In the genomic region with DNA sequence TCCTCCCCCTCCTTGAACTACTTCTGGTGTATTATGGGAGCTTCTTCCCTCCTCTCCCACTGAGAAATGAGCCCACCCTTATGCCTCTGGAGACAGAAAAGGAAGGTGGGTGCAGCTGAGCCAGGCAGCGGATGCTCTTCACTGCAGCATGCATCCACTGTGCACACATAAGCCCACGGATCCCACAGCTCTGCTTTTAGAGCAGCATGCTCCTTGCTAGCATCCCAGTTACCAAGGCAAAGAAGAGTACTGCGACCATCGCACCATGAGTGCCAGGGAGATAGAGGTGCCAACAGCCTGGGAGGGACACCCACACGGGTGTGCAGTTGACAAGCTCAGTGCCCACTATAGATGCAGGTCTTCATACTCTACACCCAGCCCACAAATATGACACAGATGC, we compare ENCODE assay signal across 20 mouse cellular contexts. TPM values are rescaled to one million over a fixed set of nuclear protein-coding genes. Genes with fewer than 3 reads are reported as not detected.
DNase-seq lines count a peak whose midpoint lies in the region; TF ChIP-seq lines count a peak whose summit lies in the region.
"Had no signal": no experiment of that assay in that cellular context is flagged by ENCODE, and none has a peak within 500 bp of the region (broad histone marks: within the 10 kb centered on the region; RNA-seq: fewer than 3 reads in every experiment).

No protein-coding gene starts in this region.

- H3K27ac ChIP-seq in layer of hippocampus, adult 2 months, result peak overlapping the region; percentile 82; the same call in 1 of the 2 replicates
- H3K27ac ChIP-seq in left cerebral cortex, adult 2 months, result peak overlapping the region; percentile 76
- H3K27ac ChIP-seq: embryonic facial prominence, embryonic 15.5 days; forebrain, embryonic 13.5 days; heart, adult 2 months; kidney, embryonic 15.5 days; liver, embryonic 15.5 days had no signal

- H3K4me3 ChIP-seq in layer of hippocampus, adult 2 months, result peak overlapping the region; percentile 80
- peak overlapping the region; percentile 77 for H3K4me3 ChIP-seq in left cerebral cortex, adult 2 months
- H3K4me3 ChIP-seq: embryonic facial prominence, embryonic 15.5 days; forebrain, embryonic 13.5 days; heart, adult 2 months; kidney, embryonic 15.5 days; liver, embryonic 15.5 days; megakaryocyte, embryonic 14.5 days had no signal

- no peak for TF ChIP-seq CTCF in layer of hippocampus, adult 2 months (conservative IDR thresholded peaks at IDR 0.05)
- no peak for TF ChIP-seq CTCF in left cerebral cortex, adult 2 months (IDR thresholded peaks at IDR 0.05)

- DNase-seq in layer of hippocampus, adult 2 months (ENCODE audit: low spot score in 2 of 2), result peak in 1 of 2 experiments; percentile 32
- no peak for DNase-seq in layer of hippocampus, adult 11-12 months (ENCODE audit: low spot score)
- peak; percentile 73 to 78 for DNase-seq in frontal cortex, adult 2 months (ENCODE audit: extremely low spot score in 1 of 2, low spot score in 1 of 2)
- DNase-seq in left cerebral cortex, adult 2 months (ENCODE audit: extremely low spot score in 1 of 2, low spot score in 2 of 2), result peak; percentile 55 to 56
- DNase-seq in right cerebral cortex, postnatal 10 days (ENCODE audit: low spot score in 2 of 2), result peak; percentile 64 to 71
- DNase-seq in lung, postnatal 10 days, result no peak
- no peak for DNase-seq in kidney, adult 18-20 months
- DNase-seq in ovary, adult 18-20 months (ENCODE audit: low spot score), result no peak
- DNase-seq: embryo, embryonic 11 days; heart, adult 2 months; lung, postnatal 14 days; thymus, adult 18-20 months had no signal

- intact Hi-C loops in left cerebral cortex, adult 2 months (cut with DNase I), result no loop called here

RNA-seq across cellular contexts. Expression of a gene that starts 2.4 kb away (rescaled TPM):
- total RNA-seq in layer of hippocampus, adult 2 months (2021), result 10 to 100 TPM; 24.2 to 28.4 TPM
- polyA plus RNA-seq in frontal cortex, adult 2 months (2012; rRNA removed), result 88.9 and 107 TPM in 2 replicates
- 10 to 100 TPM; 69.2 to 71.8 TPM for total RNA-seq in left cerebral cortex, adult 2 months (2021)
- total RNA-seq: G1E; heart, adult 2 months had no signal
- polyA plus RNA-seq: G1E; heart, postnatal 0 days; hindbrain, embryonic 11.5 days; kidney, embryonic 15.5 days; liver, embryonic 15.5 days had no signal

RNA-seq across cellular contexts. Expression of a gene that starts 13.5 kb away (rescaled TPM):
- total RNA-seq in layer of hippocampus, adult 2 months (2021), result 10 to 100 TPM; 13.8 to 16.2 TPM
- polyA plus RNA-seq in frontal cortex, adult 2 months (2012; rRNA removed), result 18.6 and 20.5 TPM in 2 replicates
- 10 to 100 TPM; 15.1 to 17.7 TPM for total RNA-seq in left cerebral cortex, adult 2 months (2021)
- polyA plus RNA-seq: G1E had no signal

RNA-seq across cellular contexts. Expression of a gene that starts 34.3 kb away (rescaled TPM):
- total RNA-seq in layer of hippocampus, adult 2 months (2021), result 100 to 1,000 TPM; 158 to 160 TPM
- 217 and 235 TPM in 2 replicates for polyA plus RNA-seq in frontal cortex, adult 2 months (2012; rRNA removed)
- total RNA-seq in left cerebral cortex, adult 2 months (2021), result 100 to 1,000 TPM; 221 to 226 TPM
- polyA plus RNA-seq: G1E had no signal

Comparison
In these comparisons a context has a peak if more than half of its experiments do, and no peak if none do; other contexts are left out.
1. DNase-seq: peak in frontal cortex, adult 2 months (2 of 2), left cerebral cortex, adult 2 months (2 of 2) and right cerebral cortex, postnatal 10 days (2 of 2); none in layer of hippocampus, adult 11-12 months (single experiment), lung, postnatal 10 days (single experiment), kidney, adult 18-20 months (single experiment) and ovary, adult 18-20 months (single experiment).